Comparison of ENCODE assay signal across 8 mouse cellular contexts in genomic region chr11:59164384-59164783, GRCm38 (mm10). TPM values are rescaled to one million over a fixed set of nuclear protein-coding genes. Genes with fewer than 3 reads are reported as not detected.
DNase-seq lines count a peak whose midpoint lies in the region; ATAC-seq lines count a peak whose summit lies in the region.

No protein-coding gene starts in this region.

- no peaks in the 10 kb centered on the region for H3K36me3 ChIP-seq in neural tube, embryonic 11.5 days (ENCODE audit: control insufficient read depth, insufficient read depth, low read length)
- no peaks in the 10 kb centered on the region for H3K36me3 ChIP-seq in forebrain, embryonic 13.5 days (ENCODE audit: poor library complexity, severe bottlenecking)
- peaks cover 23% of the 10 kb centered on the region for H3K36me3 ChIP-seq in liver, embryonic 12.5 days
- H3K36me3 ChIP-seq in stomach, embryonic 15.5 days, result no peaks in the 10 kb centered on the region

- no peak overlapping the region; the same call in 1 of the 2 replicates for H3K4me3 ChIP-seq in neural tube, embryonic 11.5 days (ENCODE audit: low read depth, low read length)
- 0 out of 2 replicates have a peak overlapping the region, but pooled peaks have one; percentile 72 for H3K4me3 ChIP-seq in forebrain, embryonic 13.5 days
- peak overlapping the region; percentile 83 for H3K4me3 ChIP-seq in liver, embryonic 12.5 days
- peak overlapping the region; percentile 84; the same call in 1 of the 2 replicates for H3K4me3 ChIP-seq in stomach, embryonic 15.5 days (replicated peaks)

- H3K9me3 ChIP-seq in neural tube, embryonic 11.5 days (ENCODE audit: control insufficient read depth, low read length), result no peaks in the 10 kb centered on the region
- no peaks in the 10 kb centered on the region for H3K9me3 ChIP-seq in forebrain, embryonic 13.5 days (replicated peaks)
- H3K9me3 ChIP-seq in liver, embryonic 12.5 days (replicated peaks), result no peaks in the 10 kb centered on the region
- no peaks in the 10 kb centered on the region for H3K9me3 ChIP-seq in stomach, embryonic 15.5 days

- peak overlapping the region; percentile 70 for H3K4me2 ChIP-seq in neural tube, embryonic 11.5 days (ENCODE audit: low read depth)
- H3K4me2 ChIP-seq in forebrain, embryonic 13.5 days, result peak overlapping the region; percentile 67
- peak overlapping the region; percentile 85 for H3K4me2 ChIP-seq in liver, embryonic 12.5 days
- H3K4me2 ChIP-seq in stomach, embryonic 15.5 days, result peak overlapping the region; percentile 59

- no peak for ATAC-seq in neural tube, embryonic 11.5 days (ENCODE audit: insufficient read depth, low FRiP score, low TSS enrichment)
- ATAC-seq in forebrain, embryonic 13.5 days, result no peak
- peak; percentile 80 for ATAC-seq in liver, embryonic 12.5 days
- ATAC-seq in stomach, embryonic 15.5 days (ENCODE audit: insufficient read depth, low FRiP score, low read depth), result peak; percentile 11; the same call in 1 of the 2 replicates

- DNase-seq in neural tube, embryonic 11.5 days (ENCODE audit: low spot score), result no peak
- no peak for DNase-seq in neural tube, embryonic 10.5 days (ENCODE audit: extremely low spot score, low spot score)
- no peak for DNase-seq in natural killer cell, adult 2 months (ENCODE audit: low spot score in 2 of 2)
- DNase-seq in embryo, embryonic 10.5 days (ENCODE audit: low spot score), result no peak
- DNase-seq in right cerebral cortex, postnatal 10 days (ENCODE audit: low spot score in 2 of 2), result no peak

- no peaks in the 10 kb centered on the region for H3K27me3 ChIP-seq in neural tube, embryonic 11.5 days (ENCODE audit: control insufficient read depth, insufficient read depth, low read length)
- H3K27me3 ChIP-seq in forebrain, embryonic 13.5 days, result no peaks in the 10 kb centered on the region
- no peaks in the 10 kb centered on the region for H3K27me3 ChIP-seq in liver, embryonic 12.5 days (replicated peaks)
- H3K27me3 ChIP-seq in stomach, embryonic 15.5 days (replicated peaks), result no peaks in the 10 kb centered on the region

- peak overlapping the region; percentile 32; the same call in 1 of the 2 replicates for H3K9ac ChIP-seq in neural tube, embryonic 11.5 days (ENCODE audit: low read length)
- H3K9ac ChIP-seq in forebrain, embryonic 13.5 days, result no peak overlapping the region
- H3K9ac ChIP-seq in liver, embryonic 12.5 days, result peak overlapping the region; percentile 92
- H3K9ac ChIP-seq in stomach, embryonic 15.5 days, result no peak overlapping the region

- peaks cover 3% of the 10 kb centered on the region; the same call in 1 of the 2 replicates for H3K4me1 ChIP-seq in neural tube, embryonic 11.5 days (ENCODE audit: control insufficient read depth, insufficient read depth, low read length)
- H3K4me1 ChIP-seq in forebrain, embryonic 13.5 days, result peaks cover 17% of the 10 kb centered on the region
- H3K4me1 ChIP-seq in liver, embryonic 12.5 days, result peaks cover 58% of the 10 kb centered on the region
- peaks cover 11% of the 10 kb centered on the region; the same call in 1 of the 2 replicates for H3K4me1 ChIP-seq in stomach, embryonic 15.5 days

- H3K27ac ChIP-seq in neural tube, embryonic 11.5 days (ENCODE audit: low read depth, low read length), result 0 out of 2 replicates have a peak overlapping the region, but pooled peaks have one; percentile 88
- H3K27ac ChIP-seq in forebrain, embryonic 13.5 days, result no peak overlapping the region; the same call in 1 of the 2 replicates
- H3K27ac ChIP-seq in liver, embryonic 12.5 days, result peak overlapping the region; percentile 100
- H3K27ac ChIP-seq in stomach, embryonic 15.5 days, result peak overlapping the region; percentile 100

- 84% methylated on average over 9 of the region's 9 CpGs for WGBS in neural tube, embryonic 11.5 days
- 91% methylated on average over 9 of the region's 9 CpGs for WGBS in forebrain, embryonic 13.5 days
- 17% methylated on average over 9 of the region's 9 CpGs for WGBS in liver, embryonic 12.5 days (ENCODE audit: insufficient replicate concordance)
- 78% methylated on average over 9 of the region's 9 CpGs for WGBS in stomach, embryonic 15.5 days

RNA-seq across cellular contexts. Expression of gene Iba57, which starts 0.8 kb away (rescaled TPM):
- 1.7 and 2.6 TPM in 2 replicates for polyA plus RNA-seq in neural tube, embryonic 11.5 days (2014; fragmentation: Nextera tagmentation; extraction: Ambion mirVana)
- 6.8 and 7.5 TPM in 2 replicates for polyA plus RNA-seq in forebrain, embryonic 13.5 days (2015; fragmentation: Nextera tagmentation; extraction: Ambion mirVana)
- 14.2 and 14.5 TPM in 2 replicates for polyA plus RNA-seq in liver, embryonic 12.5 days (2016; fragmentation: Nextera tagmentation; extraction: Ambion mirVana)
- polyA plus RNA-seq in stomach, embryonic 15.5 days (2015; fragmentation: Nextera tagmentation; extraction: Ambion mirVana), result 6.2 and 7.7 TPM in 2 replicates

RNA-seq across cellular contexts. Expression of gene Gjc2, which starts 18.6 kb away (rescaled TPM):
- 0.28 TPM in 1 of 2 replicates, not detected in the other for polyA plus RNA-seq in neural tube, embryonic 11.5 days (2014; fragmentation: Nextera tagmentation; extraction: Ambion mirVana)
- not detected in 2 replicates for polyA plus RNA-seq in forebrain, embryonic 13.5 days (2015; fragmentation: Nextera tagmentation; extraction: Ambion mirVana)
- polyA plus RNA-seq in liver, embryonic 12.5 days (2016; fragmentation: Nextera tagmentation; extraction: Ambion mirVana), result 0.10 and 0.14 TPM in 2 replicates
- 1.2 and 1.7 TPM in 2 replicates for polyA plus RNA-seq in stomach, embryonic 15.5 days (2015; fragmentation: Nextera tagmentation; extraction: Ambion mirVana)

RNA-seq across cellular contexts. Expression of gene Guk1, which starts 27.6 kb away (rescaled TPM):
- polyA plus RNA-seq in neural tube, embryonic 11.5 days (2014; fragmentation: Nextera tagmentation; extraction: Ambion mirVana), result 101 and 112 TPM in 2 replicates
- 127 and 131 TPM in 2 replicates for polyA plus RNA-seq in forebrain, embryonic 13.5 days (2015; fragmentation: Nextera tagmentation; extraction: Ambion mirVana)
- 73.7 and 81.3 TPM in 2 replicates for polyA plus RNA-seq in liver, embryonic 12.5 days (2016; fragmentation: Nextera tagmentation; extraction: Ambion mirVana)
- 115 and 121 TPM in 2 replicates for polyA plus RNA-seq in stomach, embryonic 15.5 days (2015; fragmentation: Nextera tagmentation; extraction: Ambion mirVana)

RNA-seq across cellular contexts. Expression of gene Obscn, which starts 28.2 kb away (rescaled TPM):
- 0.88 and 1.1 TPM in 2 replicates for polyA plus RNA-seq in neural tube, embryonic 11.5 days (2014; fragmentation: Nextera tagmentation; extraction: Ambion mirVana)
- polyA plus RNA-seq in forebrain, embryonic 13.5 days (2015; fragmentation: Nextera tagmentation; extraction: Ambion mirVana), result 0.04 and 0.08 TPM in 2 replicates
- polyA plus RNA-seq in liver, embryonic 12.5 days (2016; fragmentation: Nextera tagmentation; extraction: Ambion mirVana), result 0.42 and 0.51 TPM in 2 replicates
- polyA plus RNA-seq in stomach, embryonic 15.5 days (2015; fragmentation: Nextera tagmentation; extraction: Ambion mirVana), result 0.73 and 0.80 TPM in 2 replicates

RNA-seq across cellular contexts. Expression of gene Mrpl55, which starts 37.9 kb away (rescaled TPM):
- 91.6 and 99.3 TPM in 2 replicates for polyA plus RNA-seq in neural tube, embryonic 11.5 days (2014; fragmentation: Nextera tagmentation; extraction: Ambion mirVana)
- 103 TPM in 2 replicates for polyA plus RNA-seq in forebrain, embryonic 13.5 days (2015; fragmentation: Nextera tagmentation; extraction: Ambion mirVana)
- 78.3 and 82.8 TPM in 2 replicates for polyA plus RNA-seq in liver, embryonic 12.5 days (2016; fragmentation: Nextera tagmentation; extraction: Ambion mirVana)
- polyA plus RNA-seq in stomach, embryonic 15.5 days (2015; fragmentation: Nextera tagmentation; extraction: Ambion mirVana), result 84.4 and 90.4 TPM in 2 replicates

Comparison
In these comparisons a context has a peak if more than half of its experiments do, and no peak if none do; other contexts are left out.
1. ATAC-seq: peak in liver, embryonic 12.5 days (single experiment) and stomach, embryonic 15.5 days (single experiment); none in neural tube, embryonic 11.5 days (single experiment) and forebrain, embryonic 13.5 days (single experiment).
2. H3K9ac ChIP-seq: peak in neural tube, embryonic 11.5 days (single experiment) and liver, embryonic 12.5 days (single experiment); none in forebrain, embryonic 13.5 days (single experiment) and stomach, embryonic 15.5 days (single experiment).
3. Peak in every context shown above with its lines, with median percentiles within 50 percentile points of each other: H3K4me2 ChIP-seq.